Mouse (Mus musculus) urinary bladder, postnatal 4 days (tissue): ENCODE results near the gene Gm10226.
"Not testable (repeated sequence)": the region's sequence is repeated elsewhere in the genome, so short reads cannot be mapped to it uniquely, and the experiment has no call there.

ENCODE experiments used
- DNase-seq, 2 experiments: peaks; one replicate each; pipeline ENCODE4 v3.0.0; 2021 to 2022; ENCODE audit warnings: low spot score in 2 of 2

The Gm10226 gene

GRCm38 (mm10) chr17:21691560-21691959 is at the start of gene Gm10226:
Gene Gm10226, plus strand, starts transcription at chr17:21691860.
- DNase-seq: no peak

GRCm38 (mm10) chr17:21648791-21649190 is 42.9 kb upstream of the Gm10226 start:
- no peak for DNase-seq

GRCm38 (mm10) chr17:21649936-21650335 is 41.7 kb upstream of the Gm10226 start:
- no peak for DNase-seq

- DNase-seq: peak; percentile 72 to 74
Observed at GRCm38 (mm10) chr17:21650364-21650907, 41.2 kb upstream of the Gm10226 start, which contains the start of gene Zfp983. Gene Zfp983, plus strand, starts transcription at chr17:21650624.

- not testable (repeated sequence) for DNase-seq
Observed at GRCm38 (mm10) chr17:21678826-21679225, 12.8 kb upstream of the Gm10226 start.

GRCm38 (mm10) chr17:21679273-21680018 is 12.2 kb upstream of the Gm10226 start:
- DNase-seq: peak; percentile 80

- DNase-seq: not testable (repeated sequence)
Observed at GRCm38 (mm10) chr17:21680019-21680376, 11.7 kb upstream of the Gm10226 start.

- no peak for DNase-seq
Observed at GRCm38 (mm10) chr17:21693342-21693741, 1.7 kb downstream of the Gm10226 start.

- no peak for DNase-seq
Observed at GRCm38 (mm10) chr17:21696073-21696472, 4.4 kb downstream of the Gm10226 start.

- no peak for DNase-seq
Observed at GRCm38 (mm10) chr17:21702281-21703240, 10.9 kb downstream of the Gm10226 start.

GRCm38 (mm10) chr17:21703414-21703813 is 11.8 kb downstream of the Gm10226 start:
- no peak for DNase-seq

- DNase-seq: peak; percentile 77 to 80
Observed at GRCm38 (mm10) chr17:21707343-21707996, 15.8 kb downstream of the Gm10226 start, which contains the start of gene Zfp760. Gene Zfp760, plus strand, starts transcription at chr17:21707741.

GRCm38 (mm10) chr17:21708401-21708800 is 16.7 kb downstream of the Gm10226 start:
- DNase-seq: no peak

GRCm38 (mm10) chr17:21730495-21730894 is 38.8 kb downstream of the Gm10226 start, which contains the start of gene Zfp229:
Gene Zfp229, plus strand, starts transcription at chr17:21730795.
- not testable (repeated sequence) for DNase-seq

- DNase-seq: no peak
Observed at GRCm38 (mm10) chr17:21733049-21733448, 41.4 kb downstream of the Gm10226 start.

GRCm38 (mm10) chr17:21733529-21734031 is 41.9 kb downstream of the Gm10226 start:
- DNase-seq: peak; percentile 64 to 66
